Mouse (Mus musculus) monocyte, adult 2 months (primary cell): ENCODE results near the gene Pmfbp1.

Source experiments
- DNase-seq, 2 experiments: peaks; one replicate each; pipeline ENCODE4 v3.0.0; 2022; ENCODE audit warnings: low spot score in 2 of 2, low read depth in 1 of 2

Gene Pmfbp1

DNA sequence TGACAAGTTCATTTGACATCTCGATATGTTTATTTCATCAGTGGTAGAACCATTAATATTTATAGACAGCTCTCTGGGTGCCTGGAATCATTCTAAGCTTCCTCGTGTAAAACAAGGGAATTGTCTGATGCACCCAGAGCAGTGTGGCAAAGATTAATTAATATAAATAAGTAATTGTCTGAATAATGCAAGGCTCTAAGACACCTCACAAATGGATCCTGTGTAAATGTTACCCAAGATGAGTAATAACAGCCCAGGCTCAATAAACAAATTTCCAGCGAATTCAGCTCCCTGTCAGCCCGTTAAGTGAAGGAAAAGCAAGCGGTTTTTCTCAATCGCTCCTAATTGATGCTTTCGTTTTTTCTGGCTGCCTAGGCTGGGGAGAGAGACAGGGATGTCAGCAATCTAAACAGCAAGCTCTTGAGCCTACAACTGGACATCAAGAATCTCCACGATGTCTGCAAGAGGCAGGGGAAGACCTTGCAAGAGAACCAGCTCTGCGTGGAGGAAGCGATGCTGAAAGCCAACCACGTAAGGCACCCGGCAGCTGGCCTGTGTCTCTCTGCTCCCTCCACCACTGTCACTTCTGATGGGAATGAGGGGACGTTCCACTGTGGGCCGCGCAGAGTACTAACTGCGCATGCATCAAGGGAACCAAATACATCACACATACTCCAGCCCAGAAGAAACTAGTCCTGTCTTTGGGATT is 5.3 kb downstream of the Pmfbp1 start:
- DNase-seq = no peak

DNA sequence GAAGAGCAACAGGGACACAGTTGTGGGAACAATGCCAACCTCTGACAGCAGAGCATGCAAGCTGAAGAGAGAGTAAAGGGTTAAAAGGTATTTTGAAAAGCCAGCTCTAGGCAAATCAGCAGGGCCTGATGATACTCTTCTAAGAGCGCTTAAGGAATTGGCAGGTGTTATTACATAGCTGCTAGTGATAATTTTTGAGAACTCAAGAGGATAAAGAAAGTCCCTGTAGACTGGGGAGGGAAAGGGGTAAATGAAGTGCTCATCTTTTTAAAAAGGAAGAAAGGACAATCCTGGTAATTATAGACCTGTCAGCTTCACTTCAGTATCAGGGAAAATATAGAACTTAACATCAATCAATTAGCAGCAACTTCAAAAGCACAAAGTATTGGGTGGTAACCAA is 9.7 kb downstream of the Pmfbp1 start:
- DNase-seq = no peak

DNA sequence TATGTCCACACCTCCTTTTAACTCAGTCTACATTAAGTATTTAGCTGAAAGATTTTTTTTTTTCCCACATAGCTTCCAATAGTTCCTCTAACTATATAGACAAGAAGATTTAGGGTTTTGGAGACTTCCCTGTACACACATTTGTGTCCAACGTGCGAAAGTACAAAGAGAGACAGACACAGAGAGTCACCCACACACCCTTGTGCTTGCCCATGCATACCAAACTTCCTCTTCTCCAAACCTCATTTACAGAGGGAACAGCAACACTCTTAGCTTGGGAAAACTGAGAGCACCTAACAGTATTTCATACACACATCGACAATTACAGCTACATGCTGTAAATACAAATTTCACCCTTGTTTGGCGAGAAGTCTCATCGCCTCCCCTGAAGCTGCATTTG is 11.7 kb downstream of the Pmfbp1 start:
- no peak for DNase-seq

DNA sequence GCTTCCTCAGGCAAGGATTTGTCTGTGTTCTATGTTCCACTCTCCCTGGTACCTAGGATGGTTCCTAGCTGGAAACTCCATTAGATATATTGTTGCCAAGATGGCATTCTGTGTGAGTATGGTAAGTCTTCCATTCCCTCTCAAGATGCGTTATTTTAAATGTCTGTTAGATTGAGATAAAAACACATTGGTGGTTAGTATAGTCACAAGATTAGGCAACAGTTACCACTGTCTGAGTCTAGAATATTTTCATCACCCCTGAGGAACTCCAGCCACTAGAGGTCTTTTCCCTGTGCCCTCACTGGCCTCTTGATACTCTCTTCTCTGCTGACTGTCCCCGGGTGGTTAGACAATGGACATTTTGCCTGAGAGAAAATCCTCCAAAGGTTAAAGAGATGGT is 30.2 kb downstream of the Pmfbp1 start:
- DNase-seq = no peak

DNA sequence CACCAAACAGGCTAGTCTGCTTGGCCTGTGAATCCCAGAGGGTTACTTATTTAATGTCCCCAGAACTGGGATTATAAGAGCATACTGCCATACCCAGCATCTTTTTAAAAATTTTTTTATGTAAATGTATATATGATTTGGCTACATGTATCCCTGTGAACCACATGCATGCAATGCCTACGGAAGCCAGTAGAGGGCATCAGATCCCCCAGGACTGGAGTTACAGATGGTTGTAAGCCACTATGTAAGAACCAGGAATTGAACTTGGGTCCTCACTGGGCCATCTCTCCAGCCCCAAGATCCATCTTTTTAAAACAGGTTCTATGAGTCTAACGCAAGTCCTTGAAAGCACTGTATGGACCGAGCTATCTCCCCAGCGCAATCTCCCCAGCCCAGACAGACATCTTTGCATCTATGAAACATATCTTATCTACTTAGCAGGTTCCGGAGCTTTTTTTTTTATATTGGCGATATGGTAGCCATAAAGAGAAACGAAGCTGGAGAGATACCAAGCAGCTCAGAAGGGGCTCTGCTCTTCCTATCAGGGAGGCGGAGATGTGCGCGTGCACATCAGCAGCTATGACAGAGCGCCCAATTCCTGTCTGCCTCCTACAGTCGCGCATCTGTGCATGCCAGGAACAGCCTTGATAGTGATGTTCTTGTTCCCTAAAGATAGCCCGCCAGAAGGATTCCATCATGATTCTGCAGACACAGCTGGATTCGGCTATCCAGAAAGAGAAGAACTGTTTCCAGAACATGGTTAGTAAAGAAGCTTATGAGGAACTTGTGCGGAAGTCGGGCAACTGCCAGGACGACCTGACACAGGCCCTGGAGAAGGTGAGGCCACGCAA is 41.5 kb downstream of the Pmfbp1 start:
- DNase-seq = peak in 1 of 2 experiments; percentile 35

DNA sequence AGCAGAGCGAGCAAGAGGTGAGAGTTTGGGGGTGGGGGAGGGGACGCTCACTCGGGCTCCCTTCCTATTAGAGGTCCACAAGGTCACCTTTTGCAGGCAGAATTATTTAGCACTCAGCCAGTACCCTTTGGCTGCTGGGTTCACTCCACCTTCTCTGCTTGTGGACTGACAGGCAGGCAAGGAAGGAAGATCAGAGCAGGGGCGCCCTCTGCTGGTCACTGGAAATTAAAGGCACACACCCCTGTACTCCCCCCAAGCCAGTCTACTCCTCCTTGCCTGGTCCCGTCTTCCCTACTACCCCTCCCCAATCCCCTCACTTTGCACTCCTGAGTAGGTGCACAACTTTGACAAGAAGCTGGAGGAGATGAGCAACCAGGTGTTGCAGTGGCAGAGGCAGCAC is 42.9 kb downstream of the Pmfbp1 start:
- DNase-seq = peak in 1 of 2 experiments; percentile 36

DNA sequence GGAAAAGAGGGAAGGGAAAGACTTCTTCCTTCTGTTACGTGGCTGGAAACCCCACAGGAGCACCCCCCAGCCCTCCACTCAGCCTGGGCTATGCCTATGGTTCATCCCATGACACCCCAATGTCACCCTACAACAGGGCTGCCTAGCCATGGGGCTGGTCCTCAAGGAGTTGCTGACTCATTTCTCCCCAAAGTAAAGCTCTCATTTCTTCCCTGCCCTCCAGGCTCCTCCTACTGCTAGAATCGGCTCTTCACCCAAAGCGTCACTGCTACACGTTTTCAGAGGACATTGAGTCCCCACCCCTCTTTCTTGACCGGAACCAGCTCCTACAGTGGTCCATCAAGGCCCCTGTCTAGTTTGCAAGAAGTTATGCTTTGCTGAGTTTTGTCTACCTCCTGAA is 48.3 kb downstream of the Pmfbp1 start:
- no peak for DNase-seq

DNA sequence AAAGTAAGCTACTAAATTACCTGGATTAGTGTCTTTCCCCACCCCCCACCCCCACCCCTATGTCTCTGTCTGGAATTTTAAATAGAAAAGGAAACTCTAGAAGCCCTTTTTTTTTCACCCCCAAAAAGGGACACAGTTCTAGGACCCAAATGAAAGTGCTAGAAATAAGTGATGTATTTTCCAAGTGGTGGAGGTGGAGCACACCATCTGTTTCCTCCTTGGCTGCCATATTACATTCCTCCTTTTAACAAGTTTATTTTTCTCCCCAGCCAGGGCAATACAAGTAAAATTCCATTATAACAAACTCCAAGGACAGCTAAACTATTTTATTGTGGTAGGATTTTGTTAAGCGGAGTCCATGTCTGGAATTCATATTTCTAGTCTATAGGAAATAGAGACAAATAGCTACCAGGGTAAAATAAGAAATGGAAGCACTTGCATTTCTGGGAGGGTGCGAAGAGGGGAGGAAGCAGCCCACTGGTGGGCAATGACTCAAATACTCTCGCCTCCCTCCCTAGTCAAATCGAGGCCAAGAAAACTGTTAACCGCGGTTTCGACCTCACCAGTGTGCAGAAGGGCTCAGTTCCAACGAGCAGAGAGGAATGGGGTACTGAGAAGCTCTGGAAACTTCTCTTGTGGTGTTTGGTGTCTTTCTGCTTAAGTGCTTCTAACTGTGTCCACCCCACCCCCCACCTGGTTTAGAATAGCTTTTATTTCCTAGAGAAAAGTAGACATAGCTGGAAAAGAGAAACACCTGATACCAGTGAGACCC is 49.1 kb downstream of the Pmfbp1 start:
- DNase-seq = no peak

DNA sequence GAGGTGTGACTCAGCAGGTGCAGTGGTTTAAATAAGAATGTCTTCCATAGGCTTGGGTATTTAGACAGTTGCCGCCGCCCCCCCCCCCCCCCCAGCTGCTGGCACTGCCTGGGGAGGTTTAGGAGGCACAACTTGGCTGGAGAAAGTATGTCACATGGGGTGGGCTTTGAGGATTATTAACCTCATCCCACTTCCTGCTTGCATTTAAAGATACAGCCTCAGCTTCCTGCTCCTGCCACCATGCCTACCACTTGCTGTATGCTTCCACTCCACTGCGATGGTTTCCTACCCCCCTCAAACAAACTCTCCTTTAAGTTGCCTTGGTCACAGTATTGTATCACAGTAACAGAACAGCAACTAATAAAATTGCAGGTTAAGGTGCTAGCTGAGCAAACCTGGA is 50.2 kb downstream of the Pmfbp1 start:
- DNase-seq = no peak

DNA sequence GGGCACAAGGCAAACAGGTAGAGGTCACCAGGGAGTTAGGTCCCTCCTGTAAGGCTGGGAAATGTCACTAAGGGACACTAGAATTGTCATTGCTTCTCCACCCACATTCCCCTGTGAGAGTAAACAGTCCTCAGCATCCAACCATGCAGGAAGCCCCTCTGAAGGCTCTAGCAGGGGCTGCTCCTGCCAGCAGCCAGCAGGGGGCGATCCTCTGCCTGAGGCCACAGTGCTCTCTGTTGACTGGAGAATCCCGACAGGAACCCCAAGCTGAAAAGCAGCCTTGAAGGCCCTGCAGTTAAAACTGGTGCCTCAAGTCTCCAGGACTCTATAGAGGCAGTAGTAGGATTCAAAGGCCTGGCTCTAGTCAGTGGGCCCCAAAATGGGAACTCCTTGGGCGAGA is 57.8 kb downstream of the Pmfbp1 start:
- DNase-seq = no peak

DNA sequence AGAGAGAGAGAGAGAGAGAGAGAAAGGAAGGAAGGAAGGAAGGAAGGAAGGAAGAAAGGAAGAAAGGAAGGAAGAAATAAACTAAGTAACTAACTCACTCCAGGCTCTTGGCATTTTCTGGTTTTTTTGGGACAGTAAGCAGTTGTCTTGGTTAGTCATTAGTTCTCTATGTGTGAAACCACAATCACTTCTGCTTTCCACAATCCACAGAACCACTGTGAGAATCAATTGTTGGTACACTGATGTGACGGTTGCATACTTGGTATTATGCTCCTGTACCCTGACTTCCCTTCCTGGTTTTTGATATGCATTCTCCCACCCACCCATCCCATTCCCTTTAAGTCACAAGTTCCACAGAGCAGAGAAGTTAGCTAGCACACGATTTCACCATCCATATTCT is 70.1 kb downstream of the Pmfbp1 start:
- no peak for DNase-seq

DNA sequence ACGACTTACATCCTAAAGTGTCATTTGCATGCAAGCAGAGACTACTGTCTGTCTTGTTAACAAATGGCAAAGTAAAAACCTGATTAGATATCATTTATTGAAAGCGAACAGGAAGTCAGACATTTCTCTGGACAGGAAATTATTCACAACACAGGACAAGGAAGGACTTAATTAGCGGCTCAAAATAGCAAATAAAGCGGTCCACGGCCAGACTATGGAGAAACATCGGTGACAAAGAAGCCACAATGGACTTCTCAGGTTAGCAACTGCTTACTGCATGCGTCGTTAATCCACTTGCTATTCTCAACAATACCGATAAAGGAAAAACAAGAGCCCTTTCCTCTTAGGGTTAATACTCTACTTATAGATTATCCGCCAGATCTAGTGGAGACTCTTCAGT is 70.9 kb downstream of the Pmfbp1 start:
- DNase-seq = no peak

DNA sequence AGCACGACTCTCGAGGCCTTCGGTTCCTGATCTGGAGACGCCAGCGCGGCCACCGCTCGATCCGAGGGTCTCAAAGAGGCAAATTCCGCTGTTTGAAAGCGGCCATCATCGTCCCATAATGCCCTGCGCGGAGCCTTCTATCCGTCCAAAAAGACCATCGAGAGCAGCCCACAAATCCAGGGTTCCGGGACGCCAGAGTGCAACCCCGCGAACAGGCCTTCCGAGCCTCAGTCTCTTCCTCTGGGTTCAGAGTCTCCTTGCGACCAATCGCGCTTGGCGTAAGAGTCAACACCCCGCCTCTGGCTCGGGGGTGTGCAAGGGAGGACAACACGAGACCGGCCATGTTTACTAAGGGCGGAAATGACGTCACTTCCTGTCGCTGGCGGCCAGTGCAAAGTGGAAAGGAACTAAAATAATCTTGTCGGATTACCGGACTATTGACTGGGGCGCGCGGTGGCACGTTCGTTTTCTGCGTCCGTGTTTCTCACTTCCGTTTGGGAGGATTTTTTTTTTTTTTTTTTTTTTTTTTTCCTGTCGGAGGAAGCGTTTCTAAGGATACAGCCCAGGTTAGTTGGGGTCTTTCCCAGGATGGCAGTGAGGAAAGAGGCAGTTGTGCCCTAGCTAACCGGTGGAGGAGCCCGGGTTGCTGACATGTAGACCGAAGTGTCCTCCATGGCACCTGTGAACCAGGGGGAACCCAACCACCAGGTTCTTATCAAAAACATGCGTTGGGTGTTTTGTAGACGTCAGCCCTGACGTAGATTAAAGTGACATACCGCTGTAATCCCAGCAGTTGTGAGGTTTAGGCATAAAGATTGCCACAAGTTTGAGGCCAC is 71.9 kb downstream of the Pmfbp1 start, which contains the start of the genes Dhx38 and Txnl4b:
Dhx38 (minus strand) TSS at position 364 of the 836 bp plus-strand sequence.
Txnl4b (plus strand) TSS at position 395 of the 836 bp plus-strand sequence.
- DNase-seq = peak; percentile 95 to 96

DNA sequence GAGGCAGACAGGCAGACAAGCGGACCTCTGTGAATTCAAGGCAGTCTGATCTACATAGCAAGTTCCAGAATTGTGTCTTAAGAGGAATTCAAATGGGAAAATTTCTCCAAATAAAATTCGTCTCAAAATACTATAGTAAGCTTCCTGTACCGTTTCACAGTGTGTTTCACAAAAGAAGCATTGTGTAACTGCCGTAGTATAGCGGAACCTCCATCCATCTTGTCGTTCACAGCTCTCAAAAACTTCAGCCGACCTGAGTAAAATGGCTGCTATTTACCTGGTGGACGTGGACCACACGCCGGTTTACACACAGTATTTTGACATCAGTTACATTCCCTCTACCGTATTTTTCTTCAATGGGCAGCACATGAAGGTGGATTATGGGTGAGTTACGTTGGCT is 77.3 kb downstream of the Pmfbp1 start:
- DNase-seq = no peak

DNA sequence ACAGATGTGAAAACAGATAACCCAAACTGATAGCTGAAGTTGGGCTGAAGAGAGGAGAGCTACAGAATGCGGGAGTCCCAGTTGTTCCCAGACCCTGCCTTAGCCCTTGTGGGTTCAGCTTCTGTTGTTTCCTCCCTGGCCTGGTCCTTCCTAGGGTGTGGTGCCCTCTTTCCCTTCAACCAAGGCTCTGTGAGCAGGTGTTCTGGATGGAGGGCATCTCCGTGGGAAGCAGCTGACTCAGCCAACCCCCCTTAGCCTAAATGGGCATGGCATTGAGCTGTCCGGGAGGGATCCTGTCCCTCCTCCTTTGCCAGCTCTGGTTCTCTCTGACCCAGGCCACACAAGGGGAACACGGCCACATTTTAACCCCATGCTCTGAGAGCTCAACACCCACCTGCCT is 82.5 kb downstream of the Pmfbp1 start:
- DNase-seq = no peak

DNA sequence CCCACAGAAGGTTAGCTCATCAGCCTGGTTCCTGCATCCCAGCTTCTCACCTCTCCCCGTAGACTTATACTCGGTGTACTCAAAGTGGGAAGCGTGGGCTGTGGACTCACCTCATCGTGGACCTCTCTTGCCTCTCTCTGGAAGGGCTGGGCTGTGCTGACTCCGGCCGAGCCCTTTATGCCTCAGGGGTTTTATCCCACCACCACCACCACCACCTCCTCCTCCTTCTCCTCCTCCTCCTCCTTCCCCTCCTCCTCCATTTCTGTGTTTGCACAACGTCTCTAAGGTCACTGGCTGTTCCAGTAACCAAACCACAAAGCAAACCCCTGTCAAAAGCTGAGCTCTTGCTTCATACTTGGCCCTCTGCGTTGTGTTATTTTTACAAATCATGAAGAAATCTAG is 85.1 kb downstream of the Pmfbp1 start, which contains the start of gene Hp:
Hp (minus strand) TSS at position 273 of the 402 bp plus-strand sequence.
- DNase-seq = peak in 1 of 2 experiments; percentile 13

DNA sequence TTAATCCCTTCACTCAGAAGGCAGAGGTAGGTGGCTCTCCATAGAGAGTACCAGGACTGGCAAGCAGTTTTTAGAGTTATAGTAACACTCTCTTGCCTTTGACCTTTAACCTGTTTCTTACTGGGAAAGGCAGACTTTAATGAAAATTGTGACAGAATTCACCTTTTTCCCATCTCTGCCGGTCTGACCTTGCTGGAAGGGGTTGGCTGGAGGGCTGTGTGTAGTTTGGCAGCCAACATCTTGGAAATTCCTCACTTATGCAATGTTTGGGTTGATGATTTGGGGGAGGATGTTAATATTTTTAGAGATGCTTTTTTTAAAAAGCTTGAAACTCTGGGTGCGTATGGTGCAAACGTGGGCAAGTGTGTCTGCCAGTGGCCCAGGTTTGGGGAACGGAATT is 90.5 kb downstream of the Pmfbp1 start:
- no peak for DNase-seq

DNA sequence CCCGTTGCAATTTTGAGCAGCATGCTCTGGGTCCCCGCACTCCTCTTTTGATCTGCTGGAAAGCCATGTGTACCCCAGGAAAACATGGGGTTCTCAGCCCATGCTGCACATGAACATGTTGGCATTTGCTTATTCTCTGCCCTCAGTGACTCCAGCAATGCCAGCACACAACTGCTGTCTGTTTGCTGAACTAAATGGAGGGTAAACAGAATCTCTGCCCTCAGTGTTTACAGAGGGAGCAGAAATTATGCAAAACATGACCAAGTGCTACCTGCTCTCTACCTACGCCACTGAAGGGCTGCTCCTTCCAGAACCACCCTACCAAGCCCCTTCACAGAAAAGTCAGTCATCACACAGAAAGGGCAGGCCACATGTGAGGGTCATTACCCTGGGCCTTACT is 91.0 kb downstream of the Pmfbp1 start:
- DNase-seq = no peak

DNA sequence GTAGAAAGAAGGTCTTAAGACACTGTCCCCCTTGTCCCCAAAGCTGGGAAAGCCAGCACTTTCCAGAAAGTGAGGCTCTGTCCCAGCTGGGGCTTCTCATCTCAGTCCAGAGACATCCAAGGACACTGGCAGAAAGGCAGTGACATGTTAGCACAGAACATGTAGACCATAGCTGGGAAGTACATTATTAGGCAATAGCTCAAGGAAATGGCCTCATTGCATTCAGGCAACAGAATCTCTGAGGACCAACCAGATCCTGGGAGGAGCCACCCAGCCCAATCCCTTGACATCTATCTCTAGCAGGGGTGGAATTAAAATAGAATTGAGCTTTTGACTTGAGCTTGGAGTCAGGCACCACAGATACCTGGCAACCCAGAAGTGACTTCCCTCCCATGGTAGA is 91.8 kb downstream of the Pmfbp1 start:
- DNase-seq = peak in 1 of 2 experiments; percentile 22

DNA sequence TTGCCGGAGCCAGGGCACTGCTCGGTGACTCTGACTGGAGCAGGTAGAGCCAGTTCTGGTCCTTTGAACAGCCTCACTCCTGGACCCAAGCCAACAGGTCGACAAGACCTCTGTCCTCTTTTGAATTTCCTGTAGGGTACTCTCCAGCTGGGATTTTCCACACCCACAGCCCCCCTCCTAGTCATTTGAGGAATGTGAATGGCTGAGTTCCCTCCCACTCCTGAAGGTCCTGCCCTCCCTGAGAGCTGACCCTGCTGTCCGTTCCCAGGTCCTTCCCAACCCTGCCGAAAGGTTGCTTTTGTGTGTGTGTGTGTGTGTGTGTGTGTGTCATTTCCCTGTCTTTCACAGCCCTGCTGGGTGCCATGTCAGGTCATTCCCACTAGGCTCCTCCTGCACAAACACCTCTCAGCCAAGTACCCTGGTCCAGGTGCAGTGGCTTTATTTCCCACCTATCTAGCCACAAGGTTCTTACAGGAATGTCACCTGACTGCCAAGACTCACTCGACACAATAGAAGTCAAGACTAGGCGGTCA is 93.2 kb downstream of the Pmfbp1 start:
- DNase-seq = no peak
